In genomic region chr5:105605736-105606135, GRCm38 (mm10) we compare ENCODE assay signal across 26 mouse cellular contexts.
"Had no signal": no experiment of that assay in that cellular context is flagged by ENCODE, and none has a peak within 500 bp of the region (broad histone marks: within the 10 kb centered on the region; RNA-seq: fewer than 3 reads in every experiment).

No protein-coding gene starts in this region.

- H3K4me3 ChIP-seq: gastrocnemius, adult 2 months; heart, embryonic 10.5 days; heart, embryonic 12.5 days; hindbrain, embryonic 10.5 days; hindbrain, embryonic 12.5 days; intestine, embryonic 15.5 days; left cerebral cortex, adult 2 months; limb, embryonic 13.5 days; limb, embryonic 15.5 days; liver, embryonic 12.5 days had no signal

- H3K27ac ChIP-seq: gastrocnemius, adult 2 months; heart, embryonic 10.5 days; hindbrain, embryonic 10.5 days; hindbrain, embryonic 12.5 days; hindbrain, embryonic 14.5 days; intestine, embryonic 15.5 days; left cerebral cortex, adult 2 months; limb, embryonic 13.5 days; limb, embryonic 15.5 days; liver, embryonic 12.5 days; liver, embryonic 14.5 days had no signal

- DNase-seq: gastrocnemius, adult 2 months; gastrocnemius, postnatal 10 days; gastrocnemius, postnatal 25 days; heart, adult 18-20 months; heart, postnatal 10 days; heart, postnatal 4 days; kidney, adult 18-20 months; kidney, adult 8-10 months; kidney, postnatal 10 days; kidney, postnatal 25 days; kidney, postnatal 4 days; layer of hippocampus, adult 9-11 months had no signal

- ATAC-seq: hindbrain, embryonic 16.5 days; inflammation-experienced regulatory T-cells, adult 6 months; intestine, embryonic 15.5 days; intestine, postnatal 0 days; liver, embryonic 12.5 days had no signal
